Mouse (Mus musculus) lung, adult 2 months (tissue): ENCODE measurements around the gene Syt6.

ENCODE experiments used
- CTCF ChIP-seq: fragments of 200-500 bp; IDR thresholded peaks from 2 replicates; pipeline ENCODE4 v1.5.1; 2011; ENCODE audit warnings: mild to moderate bottlenecking, low read length, control low read depth; ENCODE audit not compliant: insufficient read depth
- POLR2A ChIP-seq: fragments of 200-500 bp; IDR thresholded peaks from 2 replicates; pipeline ENCODE4 v1.6.1; 2011; ENCODE audit warnings: low read depth, mild to moderate bottlenecking, control low read depth, low read length, borderline replicate concordance; ENCODE audit errors: extremely low read depth

DNA sequence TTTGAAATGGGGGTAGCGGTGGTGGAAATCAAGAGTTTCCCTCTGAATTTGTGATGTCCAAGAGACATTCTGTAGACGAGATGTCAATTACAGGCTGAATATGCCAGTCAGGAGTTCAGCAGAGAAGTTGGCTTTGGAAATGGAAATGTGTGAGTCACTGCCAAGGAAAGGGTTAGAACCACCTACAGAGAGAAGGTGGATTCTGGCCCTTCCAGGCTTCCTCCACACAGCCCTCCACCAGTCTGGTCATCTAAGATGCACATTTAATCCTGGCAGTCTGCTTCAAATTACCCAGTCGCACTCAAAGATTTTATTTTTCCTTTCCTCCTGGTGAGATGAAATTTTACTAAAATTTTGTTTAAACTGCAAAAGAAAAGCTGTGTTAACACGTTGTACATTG is 97.1 kb downstream of the Syt6 start:
- TF ChIP-seq CTCF (no peak), POLR2A (no peak)
